Mouse (Mus musculus) liver, embryonic 16.5 days (tissue): ENCODE measurements around the gene Gm44596. TPM values are rescaled to one million over a fixed set of nuclear protein-coding genes. Genes with fewer than 3 reads are reported as not detected.

Experiments used
- ATAC-seq: fragments of 200-750 bp; cut with Nextera tagmentation; 2 replicates; pipeline ENCODE4 v1.8.0; 2017; ENCODE audit warnings: low read depth, mild to moderate bottlenecking, moderate number of reproducible peaks, moderate library complexity
- H3K27ac ChIP-seq: fragments of 300-500 bp; sonication (generic); 2 replicates; pipeline ENCODE4 v1.5.1; 2014; ENCODE audit warnings: mild to moderate bottlenecking, low read length
- H3K27me3 ChIP-seq: fragments of 300-500 bp; sonication (generic); 2 replicates; pipeline ENCODE4 v1.6.1; 2014; ENCODE audit warnings: low read depth, low read length, mixed read lengths; ENCODE audit not compliant: control insufficient read depth, insufficient read depth
- H3K36me3 ChIP-seq: fragments of 300-500 bp; sonication (generic); 2 replicates; pipeline ENCODE4 v1.6.1; 2014; ENCODE audit warnings: mild to moderate bottlenecking; ENCODE audit not compliant: control insufficient read depth, insufficient read depth
- H3K4me1 ChIP-seq: fragments of 300-500 bp; sonication (generic); 2 replicates; pipeline ENCODE4 v1.6.1; 2014; ENCODE audit warnings: low read depth, low read length, mixed read lengths; ENCODE audit not compliant: control insufficient read depth
- H3K4me2 ChIP-seq: fragments of 300-500 bp; sonication (generic); 2 replicates; pipeline ENCODE4 v1.6.1; 2014; ENCODE audit warnings: low read depth, low read length, mixed read lengths
- H3K4me3 ChIP-seq: fragments of 300-500 bp; sonication (generic); 2 replicates; pipeline ENCODE4 v1.5.1; 2014; ENCODE audit warnings: low read depth, mild to moderate bottlenecking, low read length
- H3K9ac ChIP-seq: fragments of 300-500 bp; sonication (generic); 2 replicates; pipeline ENCODE4 v1.6.1; 2014; ENCODE audit warnings: low read depth, low read length
- H3K9me3 ChIP-seq: fragments of 300-500 bp; sonication (generic); replicated peaks from 2 replicates; pipeline ENCODE4 v1.6.1; 2016; ENCODE audit warnings: low read length; ENCODE audit not compliant: control insufficient read depth
- WGBS: fragments of 180-500 bp; shearing (Covaris S2); extraction: QIAGEN DNeasy Blood & Tissue Kit; methylation state at CpG from one replicate; pipeline ENCODE4 v1.1.7; 2014; ENCODE audit not compliant: insufficient replicate concordance; 5-methylcytosine and 5-hydroxymethylcytosine counted together
- polyA plus RNA-seq: library from polyadenylated mRNA; unstranded; fragments of >200 nt; fragmentation: Nextera tagmentation; extraction: Ambion mirVana; gene quantifications from 2 replicates; pipeline ENCODE4 v1.2.1, GENCODE M21; 2015

The Gm44596 gene
- polyA plus RNA-seq, 1 experiment from 2014 or later = not detected

DNA sequence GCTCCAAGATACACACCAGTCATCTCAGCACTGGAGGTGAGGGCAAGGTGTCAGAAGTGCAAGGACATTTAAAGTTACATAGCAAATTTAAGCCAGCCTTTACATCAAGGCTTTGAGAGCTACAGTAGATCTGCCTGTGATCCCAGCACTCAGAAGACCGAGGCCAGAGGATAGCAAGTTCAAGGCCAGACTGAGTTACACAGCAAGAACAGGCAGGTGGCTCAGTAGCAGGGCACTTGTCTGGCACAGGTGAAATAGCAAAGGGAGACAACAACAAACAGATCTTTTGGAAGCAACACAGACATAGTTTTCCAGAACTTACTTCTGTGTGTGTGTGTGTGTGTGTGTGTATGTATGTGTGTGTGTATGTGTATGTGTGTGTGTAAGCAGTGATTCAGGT is 42.8 kb downstream of the Gm44596 start:
- H3K4me1 ChIP-seq = no peaks in the 10 kb centered on the region; the same call in 1 of the 2 replicates
- no peak overlapping the region for H3K4me3 ChIP-seq
- no peak overlapping the region for H3K4me2 ChIP-seq
- H3K36me3 ChIP-seq = no peaks in the 10 kb centered on the region
- H3K27ac ChIP-seq = no peak overlapping the region
- ATAC-seq = no peak
- WGBS = 61% methylated on average over 1 of the region's 1 CpGs
- no peaks in the 10 kb centered on the region for H3K27me3 ChIP-seq
- no peaks in the 10 kb centered on the region for H3K9me3 ChIP-seq
- no peak overlapping the region for H3K9ac ChIP-seq

DNA sequence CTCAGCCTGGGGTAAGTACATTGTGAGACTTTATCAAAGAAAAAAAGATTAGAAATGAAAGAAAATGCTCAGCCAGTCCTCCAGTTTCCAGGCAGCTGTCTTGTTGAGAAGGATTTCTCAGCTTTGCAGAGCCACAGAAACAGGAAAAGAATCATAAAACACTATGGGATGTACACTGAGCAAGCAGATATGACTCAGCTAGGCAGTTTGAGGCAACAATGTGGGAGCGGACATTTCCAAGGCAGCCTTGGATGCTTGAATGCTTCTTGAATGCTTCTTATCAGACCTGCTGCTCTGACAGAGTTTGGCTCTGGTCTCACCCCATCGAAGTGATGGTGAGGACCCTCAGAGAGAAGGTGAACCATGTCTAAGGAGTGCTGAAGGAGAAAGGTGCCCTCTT is 45.7 kb downstream of the Gm44596 start:
- ATAC-seq = no peak
- Histone ChIP-seq H3K4me2 (no peak overlapping the region), H3K4me3 (no peak overlapping the region), H3K36me3 (no peaks in the 10 kb centered on the region), H3K9me3 (no peaks in the 10 kb centered on the region), H3K27ac (no peak overlapping the region), H3K27me3 (no peaks in the 10 kb centered on the region), H3K4me1 (peaks cover 3% of the 10 kb centered on the region), H3K9ac (no peak overlapping the region)
- 46% methylated on average over 2 of the region's 2 CpGs for WGBS

DNA sequence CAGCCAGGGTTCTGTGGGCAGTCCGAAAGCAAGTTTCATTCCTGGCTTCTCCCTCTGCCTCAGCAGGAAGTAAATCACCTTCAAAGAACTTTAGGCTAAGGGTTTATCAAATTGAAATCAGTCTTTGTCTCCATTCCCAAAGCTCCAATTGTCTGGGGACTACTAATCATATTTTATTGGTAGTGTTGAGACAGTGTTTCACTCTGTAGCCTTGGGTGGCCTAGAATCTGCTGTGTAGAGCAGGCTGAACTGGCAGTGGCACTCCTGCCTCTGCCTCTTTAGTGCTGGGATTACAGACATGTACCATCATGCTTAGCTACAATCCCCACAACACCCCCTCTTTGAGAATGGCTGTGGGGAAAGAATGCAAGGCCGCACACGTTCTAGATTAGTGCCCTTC is 46.2 kb downstream of the Gm44596 start:
- ATAC-seq = no peak
- Histone ChIP-seq H3K4me1 (peaks cover 3% of the 10 kb centered on the region), H3K4me2 (no peak overlapping the region), H3K4me3 (no peak overlapping the region), H3K36me3 (no peaks in the 10 kb centered on the region), H3K27ac (no peak overlapping the region), H3K9me3 (no peaks in the 10 kb centered on the region), H3K9ac (no peak overlapping the region), H3K27me3 (no peaks in the 10 kb centered on the region)
- WGBS = 85% methylated on average over 3 of the region's 3 CpGs

DNA sequence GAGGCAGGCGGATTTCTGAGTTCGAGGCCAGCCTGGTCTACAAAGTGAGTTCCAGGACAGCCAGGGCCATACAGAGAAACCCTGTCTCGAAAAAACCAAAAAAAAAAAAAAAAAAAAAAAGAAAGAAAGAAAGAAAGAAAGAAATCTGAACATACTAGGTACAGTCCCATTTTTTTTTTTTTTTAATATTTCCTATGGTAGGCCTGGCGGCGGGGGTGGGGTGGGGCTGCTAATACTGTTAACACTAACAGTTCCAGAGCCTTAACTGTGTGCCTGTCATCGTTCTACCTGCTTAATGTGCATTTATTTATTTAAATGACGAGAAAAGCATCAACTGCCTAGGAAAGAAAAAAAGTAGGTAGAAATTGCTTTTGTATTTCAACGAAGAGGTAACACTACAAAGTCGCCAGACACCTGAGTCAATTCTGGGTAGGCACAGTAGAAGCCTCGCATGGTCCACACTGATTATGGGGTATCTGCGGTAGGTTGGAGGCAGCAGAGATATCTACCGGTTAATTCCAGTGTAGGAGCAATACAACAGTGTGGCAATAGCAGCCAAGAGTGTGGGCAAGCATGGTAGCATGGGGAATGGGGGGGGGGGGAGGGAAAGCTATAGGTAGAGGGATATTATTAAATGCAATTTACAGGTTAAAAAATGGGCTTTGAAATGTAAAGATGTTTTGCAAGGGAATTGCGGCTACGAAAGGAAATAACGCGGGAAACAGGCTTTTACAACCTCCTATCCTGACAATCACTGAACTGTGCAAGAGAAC is 48.4 kb downstream of the Gm44596 start:
- Histone ChIP-seq H3K9me3 (no peaks in the 10 kb centered on the region), H3K4me1 (peaks cover 3% of the 10 kb centered on the region), H3K27ac (peak overlapping the region; percentile 80), H3K4me2 (peak overlapping the region; percentile 74), H3K36me3 (peaks cover 1% of the 10 kb centered on the region; the same call in 1 of the 2 replicates), H3K4me3 (peak overlapping the region; percentile 86), H3K27me3 (no peaks in the 10 kb centered on the region), H3K9ac (peak overlapping the region; percentile 66)
- WGBS = 23% methylated on average over 15 of the region's 16 CpGs
- ATAC-seq = peak; percentile 66

DNA sequence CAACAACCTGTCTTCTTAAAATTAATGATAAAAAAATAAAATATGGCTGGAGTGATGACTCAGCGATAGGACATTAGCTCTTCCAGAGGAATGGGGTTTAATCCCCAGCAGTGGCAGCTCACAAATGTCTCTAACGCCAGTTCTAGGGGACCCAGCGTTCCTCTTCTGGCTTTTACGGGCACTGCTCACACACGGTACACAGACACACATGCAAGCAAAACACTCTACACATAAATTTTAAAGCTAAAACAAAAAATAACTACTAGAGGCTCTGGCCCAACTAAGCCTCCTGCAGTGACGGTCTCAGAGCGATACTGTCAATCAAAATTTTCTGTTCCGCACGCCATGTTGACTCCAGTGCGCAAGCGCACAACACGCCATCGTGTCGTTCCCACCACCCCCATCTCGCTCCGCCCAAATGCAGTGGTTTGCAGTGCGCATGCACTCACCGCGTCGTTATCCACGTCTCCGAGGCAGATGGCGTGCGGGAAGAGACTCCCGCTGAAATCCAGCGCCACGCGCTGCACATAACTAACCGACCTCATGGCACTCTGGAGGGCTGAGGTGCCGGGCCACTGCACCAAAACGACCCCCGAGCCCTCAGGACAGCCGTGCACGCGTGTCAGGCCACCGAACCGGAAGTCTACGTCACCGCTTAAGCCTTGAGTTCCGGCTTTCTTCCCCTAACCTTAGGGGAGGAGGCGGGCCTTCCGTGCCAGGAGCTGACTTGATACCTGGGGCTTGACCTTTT is 49.1 kb downstream of the Gm44596 start, which contains the start of gene Itfg2:
TSS of gene Itfg2 (minus strand) at position 663 of the 751 bp plus-strand sequence.
- H3K27me3 ChIP-seq = no peaks in the 10 kb centered on the region
- peak within 1 kb of the TSS; percentile 79 for H3K9ac ChIP-seq

DNA sequence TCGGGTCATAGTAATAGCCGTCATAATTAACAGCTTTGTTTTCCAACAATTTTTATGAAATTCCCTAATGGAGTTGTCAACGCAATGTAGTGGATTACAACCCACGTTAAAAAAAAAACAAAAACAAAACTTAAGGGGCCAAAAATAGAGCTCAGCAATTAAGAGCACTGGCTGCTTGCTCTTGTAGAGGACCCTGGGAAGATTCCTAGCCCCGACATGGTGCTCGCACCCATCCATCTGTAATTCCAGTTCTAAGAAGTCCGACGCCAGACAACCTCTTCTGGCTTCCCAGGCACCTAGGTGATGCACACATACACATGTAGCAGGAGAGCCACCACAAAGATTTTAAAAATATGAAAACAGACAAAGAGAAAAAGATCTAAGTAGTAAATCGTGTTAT is 49.7 kb downstream of the Gm44596 start:
- Histone ChIP-seq H3K27ac (no peak overlapping the region; the same call in none of the 2 replicates), H3K4me2 (peak overlapping the region; percentile 74), H3K9ac (peak overlapping the region; percentile 79), H3K27me3 (no peaks in the 10 kb centered on the region), H3K4me1 (peaks cover 9% of the 10 kb centered on the region), H3K4me3 (peak overlapping the region; percentile 86), H3K36me3 (peaks cover 9% of the 10 kb centered on the region; the same call in 1 of the 2 replicates), H3K9me3 (no peaks in the 10 kb centered on the region)
- 20% methylated on average over 9 of the region's 9 CpGs for WGBS
- no peak for ATAC-seq

More for the DNA sequence above, 49.1 kb downstream of the Gm44596 start, which contains the start of gene Itfg2:
- under 1% methylated on average over 42 of the region's 42 CpGs for WGBS
- H3K4me1 ChIP-seq = peaks cover 5% of the 10 kb centered on the region
- peak; percentile 94 for ATAC-seq
- no peaks in the 10 kb centered on the region for H3K9me3 ChIP-seq
- H3K27ac ChIP-seq = peak within 1 kb of the TSS; percentile 80
- H3K36me3 ChIP-seq = peaks cover 6% of the 10 kb centered on the region; the same call in 1 of the 2 replicates
- H3K4me2 ChIP-seq = peak within 1 kb of the TSS; percentile 74
- H3K4me3 ChIP-seq = peak within 1 kb of the TSS; percentile 86

DNA sequence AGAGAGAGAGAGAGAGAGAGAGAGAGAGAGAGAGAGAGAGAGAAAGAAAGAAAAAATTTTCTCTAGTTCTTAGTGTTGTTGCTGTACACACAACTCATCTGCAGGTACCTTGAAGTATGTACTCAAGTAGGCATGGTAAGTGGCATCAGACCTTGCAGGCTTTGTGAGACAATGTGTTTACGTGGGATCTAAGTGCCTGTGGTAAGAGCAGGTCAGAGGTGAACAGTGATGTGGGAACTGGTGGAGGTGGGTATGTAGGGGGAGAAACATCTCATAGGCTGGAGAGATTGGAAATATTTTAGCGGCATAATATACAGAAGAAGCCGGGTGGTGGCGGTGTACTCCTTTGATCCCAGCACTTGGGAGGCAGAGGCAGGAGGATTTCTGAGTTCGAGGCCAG is 52.3 kb downstream of the Gm44596 start:
- H3K36me3 ChIP-seq = peaks cover 29% of the 10 kb centered on the region
- H3K4me2 ChIP-seq = no peak overlapping the region
- ATAC-seq = no peak
- peaks cover 11% of the 10 kb centered on the region for H3K4me1 ChIP-seq
- 80% methylated on average over 5 of the region's 5 CpGs for WGBS
- H3K27me3 ChIP-seq = no peaks in the 10 kb centered on the region
- no peak overlapping the region for H3K4me3 ChIP-seq
- H3K9me3 ChIP-seq = no peaks in the 10 kb centered on the region
- H3K27ac ChIP-seq = no peak overlapping the region
- no peak overlapping the region for H3K9ac ChIP-seq

DNA sequence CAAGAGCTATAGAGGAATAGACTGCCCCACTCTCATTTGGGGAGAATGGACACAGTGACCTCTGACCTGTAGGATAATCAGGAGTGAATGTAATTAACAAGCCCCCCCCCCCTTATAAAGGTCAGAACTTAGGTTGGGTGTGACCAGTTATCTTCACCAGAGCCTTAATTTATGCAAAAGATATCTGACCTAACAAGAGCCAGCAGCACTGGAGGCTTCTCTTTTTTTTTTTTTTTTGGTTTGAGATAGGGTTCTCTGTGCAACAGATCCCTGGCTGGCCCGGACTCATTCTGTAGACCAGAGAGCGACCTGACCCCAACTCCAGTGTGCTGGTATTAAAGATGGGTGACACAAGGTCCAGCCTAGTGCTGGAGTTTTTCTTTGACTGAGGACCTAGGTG is 54.0 kb downstream of the Gm44596 start:
- no peaks in the 10 kb centered on the region for H3K27me3 ChIP-seq
- H3K9me3 ChIP-seq = no peaks in the 10 kb centered on the region
- no peak overlapping the region for H3K4me2 ChIP-seq
- 53% methylated on average over 2 of the region's 2 CpGs for WGBS
- no peak overlapping the region for H3K4me3 ChIP-seq
- peaks cover 46% of the 10 kb centered on the region for H3K36me3 ChIP-seq
- no peak for ATAC-seq
- H3K4me1 ChIP-seq = peaks cover 11% of the 10 kb centered on the region
- H3K27ac ChIP-seq = no peak overlapping the region
- no peak overlapping the region for H3K9ac ChIP-seq

DNA sequence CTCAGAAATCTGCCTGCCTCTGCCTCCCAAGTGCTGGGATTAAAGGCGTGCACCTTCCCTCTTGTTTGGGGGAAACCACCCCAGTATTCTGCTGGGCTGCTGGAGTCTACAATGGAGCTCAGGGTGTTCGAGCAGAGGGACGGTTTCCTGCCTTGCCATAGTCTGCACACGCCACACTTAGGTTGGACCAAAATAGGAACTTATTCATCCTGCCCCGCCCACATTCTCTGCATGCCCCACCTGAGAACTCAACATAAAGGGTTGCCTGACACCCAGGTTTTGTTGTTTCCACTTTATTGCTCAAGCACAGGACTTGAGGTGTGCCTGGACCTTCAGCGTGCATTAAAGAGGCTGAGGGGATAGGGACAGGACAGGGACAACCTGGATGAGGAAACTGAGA is 54.5 kb downstream of the Gm44596 start:
- no peak overlapping the region for H3K9ac ChIP-seq
- WGBS = 65% methylated on average over 6 of the region's 6 CpGs
- H3K27me3 ChIP-seq = no peaks in the 10 kb centered on the region
- H3K4me1 ChIP-seq = peaks cover 11% of the 10 kb centered on the region
- H3K9me3 ChIP-seq = no peaks in the 10 kb centered on the region
- H3K4me2 ChIP-seq = no peak overlapping the region
- peaks cover 50% of the 10 kb centered on the region for H3K36me3 ChIP-seq
- H3K4me3 ChIP-seq = no peak overlapping the region
- H3K27ac ChIP-seq = no peak overlapping the region
- no peak for ATAC-seq
